7 mouse cellular contexts compared by ENCODE assay signal in genomic region chr2:105398636-105399084, GRCm38 (mm10). TPM values are rescaled to one million over a fixed set of nuclear protein-coding genes. Genes with fewer than 3 reads are reported as not detected.
DNase-seq lines count a peak whose midpoint lies in the region; ATAC-seq lines count a peak whose summit lies in the region.

No protein-coding gene starts in this region.

- no peaks in the 10 kb centered on the region for H3K27me3 ChIP-seq in heart, embryonic 14.5 days (ENCODE audit: control insufficient read depth, insufficient read depth, low read length)
- H3K27me3 ChIP-seq in megakaryocyte, embryonic 14.5 days (replicated peaks) = peaks cover 44% of the 10 kb centered on the region
- H3K27me3 ChIP-seq in stomach, embryonic 14.5 days (ENCODE audit: control insufficient read depth, insufficient read depth, low read length) = no peaks in the 10 kb centered on the region

- 0% methylated on average over 31 of the region's 31 CpGs for WGBS in heart, embryonic 14.5 days
- WGBS in stomach, embryonic 14.5 days = 0% methylated on average over 31 of the region's 31 CpGs

- H3K9me3 ChIP-seq in heart, embryonic 14.5 days (ENCODE audit: control insufficient read depth, low read length) = no peaks in the 10 kb centered on the region
- H3K9me3 ChIP-seq in megakaryocyte, embryonic 14.5 days = no peaks in the 10 kb centered on the region
- no peaks in the 10 kb centered on the region for H3K9me3 ChIP-seq in stomach, embryonic 14.5 days (ENCODE audit: control insufficient read depth, low read depth, low read length)

- H3K9ac ChIP-seq in heart, embryonic 14.5 days (ENCODE audit: low read length) = peak overlapping the region; percentile 92
- peak overlapping the region; percentile 96 for H3K9ac ChIP-seq in stomach, embryonic 14.5 days (replicated peaks; ENCODE audit: low read depth, low read length)

- peaks cover 19% of the 10 kb centered on the region for H3K36me3 ChIP-seq in heart, embryonic 14.5 days (ENCODE audit: control insufficient read depth, insufficient read depth, low read length)
- peaks cover 13% of the 10 kb centered on the region for H3K36me3 ChIP-seq in megakaryocyte, embryonic 14.5 days (replicated peaks; ENCODE audit: low read length)
- H3K36me3 ChIP-seq in stomach, embryonic 14.5 days (ENCODE audit: control insufficient read depth, insufficient read depth, low read length) = peaks cover 11% of the 10 kb centered on the region

- peak overlapping the region; percentile 73 for H3K4me2 ChIP-seq in heart, embryonic 14.5 days (ENCODE audit: low read length)
- H3K4me2 ChIP-seq in stomach, embryonic 14.5 days (replicated peaks; ENCODE audit: low read depth, low read length) = peak overlapping the region; percentile 70

- peak; percentile 73 for DNase-seq in A20 (ENCODE audit: low read depth, low spot score)
- peak; percentile 16 to 43 for DNase-seq in CD8-positive naive resting alpha-beta T cell, adult 2 months (ENCODE audit: low read depth in 2 of 2, low spot score in 2 of 2)
- peak; percentile 19 for DNase-seq in embryo, embryonic 11.5 days (ENCODE audit: low read depth, low spot score)
- DNase-seq in kidney, postnatal 14 days = peak; percentile 62

- H3K27ac ChIP-seq in heart, embryonic 14.5 days (replicated peaks in 1 of 2; ENCODE audit: control insufficient read depth in 1 of 2, insufficient read depth in 1 of 2, low read depth in 2 of 2, low read length in 2 of 2) = peak overlapping the region; percentile 92 to 94
- H3K27ac ChIP-seq in stomach, embryonic 14.5 days (ENCODE audit: low read length) = peak overlapping the region; percentile 97

- peak overlapping the region; percentile 71 to 85 for H3K4me3 ChIP-seq in heart, embryonic 14.5 days (ENCODE audit: control insufficient read depth in 1 of 2, insufficient read depth in 1 of 2, low read depth in 1 of 2, low read length in 2 of 2)
- H3K4me3 ChIP-seq in megakaryocyte, embryonic 14.5 days (replicated peaks) = peak overlapping the region; percentile 94
- peak overlapping the region; percentile 84 for H3K4me3 ChIP-seq in stomach, embryonic 14.5 days (ENCODE audit: low read depth, low read length)

- H3K4me1 ChIP-seq in heart, embryonic 14.5 days (ENCODE audit: control insufficient read depth in 2 of 2, insufficient read depth in 2 of 2, low read length in 2 of 2) = peaks cover 18 to 35% of the 10 kb centered on the region in 2 experiments
- H3K4me1 ChIP-seq in megakaryocyte, embryonic 14.5 days = peaks cover 43% of the 10 kb centered on the region
- peaks cover 22% of the 10 kb centered on the region for H3K4me1 ChIP-seq in stomach, embryonic 14.5 days (ENCODE audit: control insufficient read depth, insufficient read depth, low read length)

- ATAC-seq in heart, embryonic 14.5 days (ENCODE audit: insufficient number of reproducible peaks, insufficient read depth, low FRiP score, low read depth) = peak; percentile 49
- ATAC-seq in stomach, embryonic 14.5 days (ENCODE audit: insufficient number of reproducible peaks, insufficient read depth, low FRiP score, low read depth) = peak; percentile 50

RNA-seq across cellular contexts. Expression of gene Rcn1, which starts 0.5 kb away (rescaled TPM):
- 127 TPM in 2 replicates for polyA plus RNA-seq in heart, embryonic 14.5 days (2014; fragmentation: Nextera tagmentation; extraction: Ambion mirVana)
- polyA plus RNA-seq in megakaryocyte, embryonic 14.5 days (2012; ENCODE audit: insufficient read depth, low replicate concordance) = 1.2 and 2.7 TPM in 2 replicates
- polyA plus RNA-seq in stomach, embryonic 14.5 days (2014; fragmentation: Nextera tagmentation; extraction: Ambion mirVana) = 76.2 and 95.2 TPM in 2 replicates

Comparison
In these comparisons a context has a peak if more than half of its experiments do, and no peak if none do; other contexts are left out.
1. Peak in every context shown above with its lines: DNase-seq, ATAC-seq, H3K4me3 ChIP-seq and H3K27ac ChIP-seq.
2. DNase-seq: peak in every context shown above with its lines; median percentile 73 in A20; 62 in kidney, postnatal 14 days; 30 in CD8-positive naive resting alpha-beta T cell, adult 2 months; 19 in embryo, embryonic 11.5 days.
3. RNA of gene Rcn1, which starts 0.5 kb away (polyA plus RNA-seq): 127 TPM in heart, embryonic 14.5 days and 76.2 to 95.2 TPM in stomach, embryonic 14.5 days; 1.2 to 2.7 TPM in megakaryocyte, embryonic 14.5 days; every median in the first group is over 10 times any median in the second.